Mouse (Mus musculus) urinary bladder, postnatal 25 days (tissue): Measurements from ENCODE around the gene Fsd2.

Source experiments
- DNase-seq: peaks from one replicate; pipeline ENCODE4 v3.0.0; 2022; ENCODE audit warnings: low spot score

The Fsd2 gene

DNA sequence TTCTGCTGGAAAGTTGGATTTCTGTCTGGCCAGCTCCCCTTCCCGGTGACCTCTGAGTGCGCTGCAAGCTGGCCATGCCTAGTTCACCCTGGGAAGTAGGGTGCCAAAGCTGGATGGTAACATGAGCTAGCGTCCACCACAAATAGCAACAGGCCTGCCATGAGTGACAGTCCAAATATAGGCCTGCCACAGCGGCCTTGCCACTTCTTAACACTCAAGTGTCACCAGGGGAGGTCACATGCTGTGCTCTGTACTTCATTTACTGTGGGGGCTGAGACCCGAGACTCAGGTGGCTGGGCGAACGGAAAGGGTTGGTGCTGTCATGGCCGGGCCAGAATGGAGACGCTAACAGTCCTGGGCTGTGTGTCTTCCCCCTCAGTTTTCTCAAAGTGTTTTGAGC is at the start of gene Fsd2:
TSS of gene Fsd2 (minus strand) at position 53 of the 400 bp plus-strand sequence.
- no peak for DNase-seq

DNA sequence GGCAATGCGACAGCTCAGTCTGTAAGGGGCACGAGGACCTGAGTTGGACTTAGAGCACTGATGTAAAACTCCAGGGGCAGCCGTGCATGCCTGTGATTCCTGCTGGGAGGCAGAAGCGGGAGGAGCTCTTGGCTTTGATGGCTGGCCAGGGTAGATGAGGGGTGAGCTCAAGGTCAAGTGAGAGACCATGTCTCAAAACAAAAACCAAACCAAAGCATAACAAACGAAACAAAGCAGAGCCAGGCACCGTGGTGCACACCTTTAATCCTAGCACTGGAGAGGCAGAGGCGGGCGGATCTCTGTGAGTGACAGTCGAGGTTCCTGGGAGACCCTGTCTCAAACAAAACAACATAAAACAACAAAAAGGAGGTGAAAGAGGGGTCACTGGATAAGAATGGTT is 48.3 kb upstream of the Fsd2 start:
- no peak for DNase-seq

DNA sequence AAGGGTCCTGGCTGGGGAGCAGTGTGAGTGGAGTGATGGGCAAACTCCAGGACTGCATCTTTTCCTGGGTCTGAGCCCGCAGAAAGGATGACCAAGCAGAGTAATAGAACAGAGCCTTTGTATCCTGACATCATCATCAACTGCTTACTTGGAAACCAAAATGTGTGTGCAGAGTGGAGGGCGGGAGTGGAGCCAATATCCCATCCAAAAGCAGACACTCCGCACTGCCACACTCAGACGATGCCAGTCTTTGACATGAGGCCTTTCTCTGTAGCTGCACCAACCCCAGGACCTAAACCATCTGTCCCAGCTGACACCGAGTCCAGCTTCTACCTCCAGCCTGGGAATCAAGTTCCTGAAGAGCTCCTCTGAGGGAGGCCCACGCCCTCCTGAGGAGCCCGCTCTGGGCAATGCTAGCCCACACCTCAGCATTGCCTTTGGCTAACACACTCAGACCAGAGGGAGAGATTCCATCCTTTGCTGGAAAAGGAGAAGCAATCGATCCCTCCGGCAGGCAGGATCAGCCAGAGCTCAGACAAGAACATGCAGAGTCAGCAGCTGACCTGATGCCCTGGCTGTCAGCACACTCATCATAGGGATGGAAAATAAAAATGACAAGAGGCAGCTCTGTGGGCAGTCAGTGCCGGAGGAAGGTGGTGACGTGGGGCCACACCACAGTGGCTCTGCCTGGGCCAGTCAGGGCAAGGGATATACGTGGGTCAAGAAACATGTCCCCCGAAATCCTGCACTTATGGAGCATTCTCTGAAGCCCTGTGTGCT is 46.3 kb upstream of the Fsd2 start:
- no peak for DNase-seq

DNA sequence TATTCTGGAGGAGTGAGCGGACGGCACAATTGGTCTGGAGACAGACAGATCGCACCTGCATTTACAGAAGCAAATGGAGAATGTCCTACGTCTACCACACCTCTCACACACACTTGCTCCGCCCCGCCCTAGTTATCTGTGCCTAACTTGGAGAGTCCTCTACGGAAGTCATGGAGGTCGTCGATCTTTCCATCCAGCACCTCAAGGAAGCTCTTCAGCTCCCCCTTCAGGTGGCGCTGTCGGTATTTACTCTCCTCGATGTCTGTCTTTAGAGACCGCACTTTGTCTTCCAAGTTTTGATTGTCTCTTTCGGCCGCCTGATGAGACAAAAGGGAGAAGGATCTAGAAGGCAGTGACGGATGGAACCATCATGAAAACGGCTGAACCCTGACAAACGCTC is 43.4 kb upstream of the Fsd2 start:
- DNase-seq = no peak

DNA sequence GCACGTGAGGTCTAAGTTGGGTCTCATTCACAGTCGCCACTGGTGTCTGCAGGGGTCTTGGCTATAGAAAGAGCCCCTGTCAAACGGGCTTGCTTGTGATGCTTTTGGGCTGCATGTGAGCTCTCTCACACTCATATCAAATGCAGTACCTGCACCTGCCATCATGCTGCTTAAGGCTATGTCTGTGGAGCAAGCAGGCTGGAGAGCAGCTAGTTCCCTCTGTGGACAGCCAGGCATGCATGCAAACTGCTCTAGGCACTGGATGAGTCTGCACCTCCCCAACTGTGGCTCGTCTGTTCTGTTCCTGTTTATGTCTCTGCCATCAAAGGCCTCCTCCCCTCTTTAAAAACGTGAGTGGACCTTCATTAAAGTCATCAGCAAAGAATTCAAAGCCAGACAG is 39.7 kb upstream of the Fsd2 start:
- no peak for DNase-seq

DNA sequence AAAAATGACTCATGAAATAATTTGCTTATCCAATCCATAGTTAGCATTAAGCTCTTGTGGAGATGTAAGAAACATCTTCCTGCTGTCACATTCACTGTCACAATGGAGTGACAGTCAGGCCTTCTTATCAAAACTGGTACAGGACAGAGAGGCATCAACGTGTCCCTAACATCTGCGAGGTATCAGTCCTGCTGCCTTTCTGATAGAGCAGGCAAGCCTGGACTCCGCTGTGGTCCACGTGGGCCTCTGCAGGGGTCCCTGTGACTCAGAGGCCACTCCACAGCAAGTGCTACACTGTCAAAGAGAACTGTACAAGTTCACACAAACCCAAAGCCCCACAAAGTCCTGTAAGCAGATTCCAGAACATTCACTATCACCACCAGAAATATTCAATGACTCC is 38.7 kb upstream of the Fsd2 start:
- DNase-seq = no peak

DNA sequence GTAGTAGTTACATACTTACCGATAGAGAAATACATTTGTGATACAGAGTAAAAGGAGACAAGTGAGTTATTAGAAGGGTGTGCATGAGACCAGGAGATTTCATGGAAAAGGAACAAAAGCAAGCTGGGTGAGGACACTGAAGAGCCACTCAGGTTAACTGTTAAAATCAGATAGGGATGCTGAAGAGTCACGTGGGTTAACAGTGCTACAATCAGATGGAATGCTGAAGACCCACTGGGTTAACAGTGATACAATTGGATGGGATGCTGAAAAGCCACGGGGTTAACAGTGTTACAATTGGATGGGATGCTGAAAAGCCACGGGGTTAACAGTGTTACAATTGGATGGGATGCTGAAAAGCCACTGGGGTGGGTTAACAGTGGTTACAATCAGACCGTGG is 38.2 kb upstream of the Fsd2 start:
- DNase-seq = no peak

DNA sequence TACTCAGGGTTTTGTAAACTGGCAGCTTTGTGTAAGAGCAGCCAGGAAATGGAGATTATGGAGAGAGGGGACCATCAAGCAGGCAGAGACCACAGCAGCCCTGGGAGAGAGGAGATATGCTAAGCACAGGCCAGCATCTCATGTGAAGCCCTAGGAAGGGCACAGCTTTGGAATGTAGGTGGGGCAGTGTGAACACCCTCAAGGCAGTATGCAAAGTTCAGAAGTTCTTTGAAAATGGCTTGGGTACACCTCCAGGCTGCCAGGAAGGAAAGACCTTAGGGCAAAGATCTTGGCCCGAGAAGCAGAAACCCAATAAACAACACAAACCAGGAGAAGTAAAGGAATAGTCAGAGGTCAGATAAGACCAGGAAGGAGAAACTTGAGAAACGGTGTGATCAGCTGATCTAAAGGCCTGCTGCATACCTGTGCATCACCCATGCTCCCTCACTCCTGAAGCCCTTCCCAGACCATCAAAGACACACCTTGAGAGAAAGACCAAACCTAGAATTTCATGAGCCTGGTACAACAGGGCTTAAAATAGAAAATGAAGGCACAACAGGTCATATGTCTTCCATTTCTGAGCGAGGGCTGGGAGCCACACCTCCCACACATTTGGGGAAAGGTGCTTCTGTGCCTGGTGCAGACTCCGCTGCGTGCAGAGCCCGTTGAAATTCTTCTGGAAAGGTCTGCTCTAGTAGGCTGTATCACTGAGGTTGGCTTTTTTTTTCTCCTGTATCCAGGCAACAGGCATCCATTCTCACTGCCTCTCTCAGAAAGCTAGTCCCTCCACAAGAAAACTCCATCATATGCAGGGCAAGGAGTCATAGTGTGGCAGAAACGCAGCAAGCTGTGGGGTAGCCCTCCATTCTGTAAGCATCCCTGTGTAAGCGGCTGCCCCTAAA is 32.9 kb upstream of the Fsd2 start:
- DNase-seq = no peak

DNA sequence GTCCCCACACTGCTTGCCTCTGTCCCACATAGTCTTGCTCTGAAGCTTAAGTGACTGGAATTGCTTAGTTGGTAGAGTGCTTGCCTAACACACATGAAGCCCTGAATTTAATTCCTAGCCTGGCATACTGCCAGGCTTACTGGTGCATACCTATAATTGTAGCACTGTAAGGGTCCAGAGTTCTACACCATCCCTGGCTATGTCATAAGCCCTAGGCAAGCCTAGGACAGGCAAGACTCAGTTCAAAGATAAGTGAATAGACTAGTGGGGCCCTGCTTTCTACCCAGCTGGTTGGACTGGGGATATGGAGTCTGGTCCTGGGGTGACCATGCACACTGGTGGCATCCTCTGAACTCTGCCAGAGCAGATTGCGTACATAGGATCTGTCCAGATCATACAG is 30.9 kb upstream of the Fsd2 start:
- no peak for DNase-seq

DNA sequence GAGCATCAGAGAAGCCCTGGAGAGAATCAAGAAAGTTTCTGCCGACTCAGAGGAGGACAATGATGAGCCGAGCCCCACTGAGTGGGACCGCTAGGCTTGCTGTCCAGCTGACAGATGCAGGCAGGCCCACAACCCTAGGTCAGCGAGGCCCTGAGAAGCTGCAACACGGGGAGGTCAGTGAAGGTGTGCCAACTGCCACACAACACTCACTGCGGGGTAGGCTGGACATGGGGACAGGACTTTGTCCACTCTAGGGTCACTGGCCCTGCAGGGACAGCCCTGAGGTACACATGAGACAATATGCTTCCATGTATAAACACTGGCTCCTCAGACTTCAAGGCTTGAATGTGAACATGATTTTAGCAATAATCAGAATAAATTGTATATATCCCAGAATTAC is 29.3 kb upstream of the Fsd2 start:
- no peak for DNase-seq

DNA sequence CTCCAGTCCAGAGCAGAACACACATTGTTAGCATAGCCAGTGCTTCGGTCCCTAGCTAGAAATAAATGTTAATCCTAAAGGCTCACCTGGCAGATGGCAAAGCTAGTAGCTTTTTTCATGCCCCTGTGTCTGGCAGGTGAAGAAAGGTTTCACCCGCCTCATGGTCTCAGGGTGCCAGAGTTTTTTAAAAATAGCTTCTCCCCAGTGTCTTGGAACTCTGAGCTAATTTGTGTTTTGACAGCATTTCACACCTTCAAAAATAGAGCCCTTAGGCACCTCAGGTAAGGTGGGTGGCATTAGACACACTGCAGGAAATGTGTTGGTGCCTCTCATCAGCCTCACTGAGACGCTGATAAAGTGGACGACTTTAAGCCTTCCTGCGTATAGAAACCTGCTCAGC is 28.3 kb upstream of the Fsd2 start:
- no peak for DNase-seq

DNA sequence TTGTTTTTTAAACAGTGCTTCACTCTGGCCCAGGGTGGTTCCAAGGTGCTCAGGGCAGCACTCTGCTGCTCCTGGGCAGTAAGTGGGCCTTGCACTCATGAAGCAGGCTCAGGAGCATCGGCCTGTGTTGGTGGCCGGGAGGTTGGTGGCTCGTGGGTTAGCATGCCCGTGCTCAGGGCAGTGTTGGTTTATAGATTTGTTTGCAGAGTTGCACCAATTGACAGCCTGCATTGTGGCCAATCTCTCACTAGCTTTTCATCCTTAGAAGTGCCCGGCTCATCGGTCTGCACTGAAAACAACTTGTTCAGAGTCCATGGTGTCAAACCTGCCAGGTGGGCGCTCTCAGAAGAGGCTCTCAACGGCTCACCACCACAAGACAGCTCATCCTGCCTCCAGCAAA is 26.6 kb upstream of the Fsd2 start:
- no peak for DNase-seq

DNA sequence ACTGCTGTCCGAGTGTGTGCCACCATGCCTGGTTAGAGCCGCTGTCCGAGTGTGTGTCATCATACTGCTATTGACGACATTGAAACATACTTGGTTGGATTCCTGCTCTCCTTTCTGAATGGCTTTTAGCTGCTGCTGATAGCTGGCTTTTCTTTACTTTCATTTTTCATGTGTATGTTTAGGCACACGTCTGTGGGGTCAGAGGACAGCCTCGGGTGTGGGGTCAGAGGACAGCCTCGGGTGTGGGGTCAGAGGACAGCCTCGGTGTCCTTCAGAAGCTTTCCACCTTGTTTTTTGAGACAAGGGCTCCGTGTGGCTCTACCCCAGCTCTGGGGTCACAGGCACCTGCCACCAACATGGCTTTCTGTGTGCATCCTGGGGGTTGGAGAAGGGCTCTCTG is 25.9 kb upstream of the Fsd2 start:
- DNase-seq = no peak

DNA sequence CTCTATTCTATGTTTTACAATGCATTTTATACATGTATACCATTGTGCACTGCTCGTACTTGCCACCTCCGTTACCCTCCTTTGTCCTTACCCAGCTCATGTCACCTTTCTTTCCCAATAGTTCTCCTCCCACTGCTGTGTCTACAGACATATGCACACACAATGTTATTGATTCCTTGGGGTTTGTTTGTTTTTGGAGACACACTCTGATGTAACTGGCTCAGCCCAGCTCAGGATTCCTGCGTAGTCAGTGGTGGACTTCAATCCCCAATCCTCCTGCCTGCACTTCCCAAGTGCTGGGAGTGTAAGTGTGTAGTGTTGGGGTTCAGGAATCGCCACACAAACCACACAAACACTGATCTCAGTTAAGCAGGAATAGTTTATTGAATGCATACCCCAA is 20.5 kb upstream of the Fsd2 start:
- no peak for DNase-seq

DNA sequence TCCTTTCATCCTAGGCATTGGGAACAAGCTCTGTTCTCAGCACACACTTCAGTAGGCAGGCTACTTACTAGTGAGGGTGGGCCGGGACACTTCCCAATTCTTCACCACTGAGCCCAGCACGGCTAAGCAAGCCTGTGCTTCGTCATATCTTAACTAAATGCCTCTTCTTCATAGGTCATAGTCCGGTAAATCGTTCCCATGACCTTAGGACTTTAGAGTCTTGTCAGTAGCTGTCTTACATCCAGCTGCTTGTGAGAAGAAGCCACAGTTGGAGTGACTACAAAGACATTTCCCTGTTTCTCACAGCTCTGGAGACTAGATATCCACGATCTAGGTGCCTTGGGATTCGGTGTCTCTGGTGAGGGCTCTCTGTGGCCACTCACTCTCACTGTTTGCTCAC is 18.6 kb upstream of the Fsd2 start:
- DNase-seq = no peak

DNA sequence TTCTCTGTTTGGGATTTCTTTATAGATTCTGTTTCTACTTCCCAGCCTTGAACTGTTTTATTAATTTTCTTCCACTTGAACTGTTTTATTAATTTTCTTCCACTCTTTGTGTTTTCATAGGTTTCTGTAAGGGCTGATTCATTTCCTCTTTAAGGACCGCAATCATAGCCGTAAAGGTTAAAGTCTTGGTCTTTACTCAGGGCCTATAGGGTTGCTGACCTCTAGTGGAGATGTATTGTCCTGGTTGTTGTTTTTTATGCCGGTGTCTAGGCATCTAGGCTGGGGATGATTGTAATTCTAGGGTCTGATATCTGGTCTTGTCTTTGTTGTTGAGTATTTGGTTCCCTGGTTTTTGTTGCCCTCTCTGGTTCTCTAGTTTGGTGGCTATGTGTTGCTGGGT is 16.8 kb upstream of the Fsd2 start:
- no peak for DNase-seq

DNA sequence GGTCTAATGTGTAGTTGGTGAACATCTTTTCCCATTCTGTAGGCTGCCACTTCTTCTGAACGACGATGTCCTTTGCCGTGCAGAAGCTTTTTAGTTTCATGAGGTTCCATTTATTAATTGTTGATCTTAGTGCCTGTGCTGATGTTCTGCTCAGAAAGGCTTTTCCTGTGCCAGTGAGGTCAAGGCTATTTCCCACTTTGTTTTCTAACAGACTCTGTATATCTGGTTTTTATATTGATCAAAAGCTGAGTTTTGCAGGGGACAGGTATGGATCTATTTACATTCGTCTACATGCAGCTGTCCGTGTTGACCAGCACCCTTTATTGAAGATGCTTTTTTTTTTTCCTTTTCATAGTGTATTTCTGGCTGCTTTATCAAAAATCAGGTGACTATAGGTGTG is 12.6 kb upstream of the Fsd2 start:
- DNase-seq = no peak

DNA sequence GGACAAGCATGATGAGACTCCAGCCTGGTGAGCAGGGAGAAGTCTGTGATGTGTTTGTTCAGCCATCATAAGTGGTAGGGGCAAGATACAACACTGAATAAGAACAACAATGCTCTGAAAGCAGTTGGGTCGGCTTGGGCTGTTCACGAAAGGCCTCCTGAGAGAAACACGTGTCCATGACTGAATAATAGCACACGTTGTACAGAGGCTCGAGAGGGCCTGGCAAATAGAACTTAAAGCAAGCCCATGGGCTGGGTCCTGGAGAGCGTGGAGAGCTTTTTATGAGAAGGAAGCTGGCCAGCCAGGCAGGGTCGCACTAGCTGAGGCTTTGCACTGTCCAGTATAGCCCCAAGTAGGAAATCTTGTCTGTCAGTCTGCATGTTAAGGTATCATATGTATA is 11.7 kb upstream of the Fsd2 start:
- no peak for DNase-seq

DNA sequence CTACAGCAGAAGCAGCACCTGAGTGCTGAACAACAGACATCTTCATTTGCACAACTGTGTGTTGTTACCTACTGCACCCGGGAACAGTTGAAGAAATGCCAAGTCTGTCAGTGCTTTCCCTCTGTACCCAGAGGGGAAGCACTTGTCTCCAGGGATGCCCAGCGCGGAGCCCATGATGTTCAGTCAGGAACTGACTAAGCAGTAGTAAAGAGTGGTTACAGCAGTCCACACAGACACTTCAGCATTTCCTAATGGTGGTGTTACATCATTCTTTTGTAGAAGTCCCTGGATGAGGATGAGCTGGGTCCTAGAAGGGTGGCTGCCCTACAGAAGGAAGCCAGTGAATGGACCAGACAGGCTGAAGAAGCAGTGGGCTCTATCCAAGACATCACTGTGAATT is 11.1 kb upstream of the Fsd2 start:
- no peak for DNase-seq

DNA sequence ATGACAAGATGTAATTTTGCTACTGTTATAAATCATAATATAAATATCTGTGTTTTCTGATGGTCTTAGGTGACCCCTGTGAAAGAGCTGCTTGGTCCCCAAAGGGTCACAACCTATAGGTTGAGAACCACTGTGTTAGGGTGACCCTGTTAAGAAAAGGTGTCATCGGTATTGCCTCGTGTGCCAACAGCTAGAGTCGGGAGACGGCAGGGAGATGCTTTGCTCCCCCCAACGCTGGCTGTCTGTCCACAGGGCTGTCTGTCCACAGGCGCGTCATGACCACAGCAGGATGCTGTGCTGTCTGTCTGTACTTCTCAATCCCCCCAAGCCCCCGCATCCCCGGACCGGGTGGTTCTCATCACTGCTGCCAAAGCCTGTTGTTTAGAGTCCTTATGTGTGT is 8.9 kb upstream of the Fsd2 start:
- DNase-seq = no peak

DNA sequence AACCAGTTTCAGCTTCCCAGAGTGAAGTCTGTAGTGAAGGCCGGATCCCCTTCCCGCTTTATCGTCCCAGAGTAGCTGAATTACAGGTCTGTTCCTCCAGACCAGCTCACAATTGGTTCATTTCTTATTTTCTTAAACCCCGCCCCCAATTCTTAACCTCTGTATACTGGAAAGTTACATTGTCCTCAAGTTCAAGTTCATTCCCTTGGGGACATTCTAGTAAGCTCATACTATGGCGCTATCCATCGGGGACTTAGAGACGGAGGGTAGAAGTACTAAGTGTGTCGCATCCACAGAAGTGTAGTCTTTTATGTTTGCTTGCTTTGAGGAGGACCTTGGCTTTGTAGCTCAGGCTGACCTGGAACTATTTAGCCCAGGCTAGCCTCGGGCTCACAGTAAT is 7.1 kb upstream of the Fsd2 start:
- DNase-seq = no peak

DNA sequence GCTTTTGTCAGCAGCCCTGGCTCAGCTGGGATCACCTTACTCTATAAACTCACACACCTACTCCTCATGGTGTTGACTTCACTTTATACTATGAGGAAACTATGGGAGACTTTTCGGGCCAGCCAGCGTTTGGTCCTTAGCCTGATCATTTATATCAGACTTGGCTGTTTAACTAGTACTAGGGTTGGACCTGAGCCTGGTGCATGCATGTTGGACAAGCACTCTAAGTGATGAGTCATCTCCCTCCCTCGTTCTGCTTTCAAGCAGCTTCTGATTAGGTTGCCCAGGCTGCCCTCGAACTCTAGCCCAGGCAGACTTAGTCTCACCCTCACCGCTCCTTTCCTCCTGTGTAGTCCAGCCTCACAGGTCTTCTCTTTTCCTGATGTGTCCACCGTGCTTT is 6.7 kb upstream of the Fsd2 start:
- DNase-seq = no peak

DNA sequence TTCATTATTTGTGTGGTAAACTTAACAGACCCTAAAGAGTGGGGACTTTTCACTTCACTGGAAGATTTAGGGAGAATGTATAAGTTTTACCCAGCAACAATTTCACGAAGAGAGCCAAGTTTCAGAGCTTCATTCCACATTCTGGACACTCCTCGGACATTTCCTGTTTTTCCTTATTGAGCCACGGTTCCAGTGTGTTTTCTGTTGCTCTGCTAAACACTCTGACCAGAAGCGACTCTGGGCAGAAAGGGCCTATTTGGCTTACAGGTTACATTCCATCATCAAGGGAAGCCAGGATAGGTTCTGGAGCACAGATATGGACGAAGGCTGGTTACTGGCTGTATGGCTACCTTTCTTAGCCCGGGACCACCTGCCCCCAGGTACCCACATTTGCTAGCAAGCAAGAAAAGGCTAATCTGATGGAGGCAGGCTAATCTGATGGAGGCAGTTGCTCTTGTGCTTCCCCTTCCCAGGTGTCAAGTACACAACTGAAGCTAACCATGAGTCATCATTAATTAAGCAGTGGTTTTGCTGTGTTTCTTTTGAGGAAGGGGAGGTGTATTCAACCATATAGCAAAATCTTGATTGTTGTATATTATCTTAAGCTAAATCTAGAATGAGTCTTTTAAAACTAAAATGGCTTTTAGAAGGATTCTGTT is 6.0 kb upstream of the Fsd2 start:
- DNase-seq = no peak
